Mouse (Mus musculus) megakaryocyte, embryonic 14.5 days (primary cell): ENCODE measurements around the gene Stat1. TPM values are rescaled to one million over a fixed set of nuclear protein-coding genes. Genes with fewer than 3 reads are reported as not detected.

ENCODE experiments used
- H3K27me3 ChIP-seq: replicated peaks from 2 replicates; pipeline ENCODE3; 2012; ENCODE audit warnings: inconsistent platforms
- H3K36me3 ChIP-seq: replicated peaks from 2 replicates; pipeline ENCODE3; 2012; ENCODE audit warnings: low read length, inconsistent platforms, mixed read lengths
- H3K4me1 ChIP-seq: 2 replicates; pipeline ENCODE4 v1.6.1; 2012; ENCODE audit warnings: inconsistent platforms
- H3K4me3 ChIP-seq: replicated peaks from 2 replicates; pipeline ENCODE3; 2012; ENCODE audit warnings: moderate library complexity, mild to moderate bottlenecking, inconsistent platforms
- H3K9me3 ChIP-seq: 2 replicates; pipeline ENCODE4 v1.6.1; 2012; ENCODE audit warnings: inconsistent platforms
- FLI1 ChIP-seq: IDR thresholded peaks from 2 replicates; pipeline ENCODE4 v1.6.1; 2012; ENCODE audit warnings: low read length, inconsistent platforms, mixed read lengths
- GATA1 ChIP-seq: IDR thresholded peaks from 3 replicates; pipeline ENCODE4 v1.6.1; 2012; ENCODE audit warnings: mixed read lengths, low read length, inconsistent platforms, borderline replicate concordance
- polyA plus RNA-seq: library from polyadenylated mRNA; stranded (reverse); fragments of >175 nt; gene quantifications from 2 replicates; pipeline ENCODE4 v1.2.3, GENCODE M21; 2012; ENCODE audit warnings: low replicate concordance; ENCODE audit not compliant: insufficient read depth

The Stat1 gene
- 2.7 and 10.3 TPM in 2 replicates for polyA plus RNA-seq

- H3K9me3 ChIP-seq = no peaks in the 10 kb centered on the region
- no peak for TF ChIP-seq FLI1
- TF ChIP-seq GATA1 = no peak
- peaks cover 55% of the 10 kb centered on the region for H3K4me1 ChIP-seq
- peak within 1 kb of the TSS; percentile 98 for H3K4me3 ChIP-seq
- H3K27me3 ChIP-seq = no peaks in the 10 kb centered on the region
- H3K36me3 ChIP-seq = peaks cover 35% of the 10 kb centered on the region
Measured at GRCm38 (mm10) chr1:52118860-52119591, at the start of gene Stat1. TSS of gene Stat1 (plus strand) at chr1:52119440.

DNA sequence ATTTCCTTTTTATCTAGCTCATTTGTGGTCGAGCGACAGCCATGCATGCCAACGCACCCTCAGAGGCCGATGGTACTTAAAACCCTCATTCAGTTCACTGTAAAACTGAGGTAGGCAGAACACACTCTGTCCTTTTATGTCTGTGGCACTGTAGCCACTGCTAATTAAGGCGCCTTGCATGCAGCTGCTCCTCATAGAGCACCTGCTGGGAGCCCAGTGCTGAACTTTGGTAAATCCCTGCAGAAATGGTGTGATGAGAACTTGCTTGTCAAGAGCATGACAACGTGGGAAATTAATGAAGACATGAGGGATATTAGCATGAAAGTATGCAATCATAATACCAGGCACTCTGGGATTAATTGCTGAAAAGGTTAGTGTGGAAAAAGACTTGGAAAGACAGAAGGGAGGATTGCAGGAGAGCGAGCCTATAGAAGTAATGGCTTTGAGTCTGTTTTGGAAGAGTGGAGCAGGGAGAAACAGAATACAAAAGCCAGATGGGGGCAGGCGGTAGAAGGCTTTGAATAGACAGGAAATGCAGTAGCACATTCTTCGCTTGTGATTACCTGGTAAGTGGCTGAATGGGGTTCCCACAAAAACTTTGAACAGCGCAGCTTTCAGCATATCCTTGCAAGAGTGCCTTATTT lies 39.4 kb upstream of the Stat1 start:
- Histone ChIP-seq H3K4me3 (no peak overlapping the region), H3K27me3 (no peaks in the 10 kb centered on the region), H3K4me1 (peaks cover 28% of the 10 kb centered on the region), H3K36me3 (peaks cover 66% of the 10 kb centered on the region), H3K9me3 (peaks cover 4% of the 10 kb centered on the region; the same call in 1 of the 2 replicates)
- no peak for TF ChIP-seq GATA1
- TF ChIP-seq FLI1 = no peak

DNA sequence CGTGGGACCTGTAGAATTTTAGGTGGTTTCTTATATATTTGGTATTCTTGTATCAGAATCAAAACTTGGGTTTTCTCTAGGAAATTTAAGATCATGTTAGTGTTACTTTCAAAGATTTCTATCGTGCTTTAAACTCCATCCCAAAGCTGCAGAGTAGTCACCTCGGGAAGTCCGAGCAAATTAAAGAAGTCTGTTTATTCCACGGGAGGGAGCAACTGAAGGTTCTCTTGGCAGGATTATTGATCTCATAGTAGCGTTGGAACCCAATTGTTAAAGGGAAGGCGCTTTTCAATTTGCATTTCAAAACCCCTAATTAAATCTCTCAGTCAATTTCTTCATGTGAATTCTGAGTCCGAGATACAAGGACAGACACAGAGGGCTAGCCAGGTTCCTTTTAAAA lies 38.9 kb upstream of the Stat1 start:
- peaks cover 26% of the 10 kb centered on the region for H3K4me1 ChIP-seq
- H3K4me3 ChIP-seq = no peak overlapping the region
- H3K36me3 ChIP-seq = peaks cover 69% of the 10 kb centered on the region
- TF ChIP-seq GATA1 (no peak), FLI1 (no peak)
- H3K9me3 ChIP-seq = peaks cover 4% of the 10 kb centered on the region; the same call in 1 of the 2 replicates
- H3K27me3 ChIP-seq = no peaks in the 10 kb centered on the region

GRCm38 (mm10) chr1:52086236-52086635 lies 33.0 kb upstream of the Stat1 start:
- H3K36me3 ChIP-seq = peaks cover 62% of the 10 kb centered on the region
- TF ChIP-seq FLI1 = no peak
- TF ChIP-seq GATA1 = no peak
- H3K27me3 ChIP-seq = no peaks in the 10 kb centered on the region
- H3K9me3 ChIP-seq = peaks cover 4% of the 10 kb centered on the region; the same call in 1 of the 2 replicates
- H3K4me3 ChIP-seq = no peak overlapping the region
- peaks cover 4% of the 10 kb centered on the region; the same call in 1 of the 2 replicates for H3K4me1 ChIP-seq

DNA sequence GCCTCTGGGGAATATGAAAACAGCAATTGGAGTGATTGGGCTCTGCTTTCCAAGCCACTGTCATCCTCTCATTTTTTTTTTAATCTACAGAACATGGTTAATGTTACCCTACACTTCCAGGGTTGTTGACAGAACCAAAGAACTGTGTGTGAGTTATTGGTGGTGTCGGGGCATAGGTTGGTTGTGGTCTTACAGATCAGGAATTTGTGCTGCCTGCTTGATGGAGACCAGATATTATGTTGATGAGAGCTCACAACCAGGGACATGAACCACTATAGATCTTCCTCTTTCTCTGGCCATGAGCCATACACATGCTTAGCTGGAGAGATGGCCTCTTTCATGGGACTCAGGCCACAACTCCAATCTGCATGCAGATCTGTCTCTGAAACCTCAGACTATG lies 32.1 kb upstream of the Stat1 start:
- peaks cover 58% of the 10 kb centered on the region for H3K36me3 ChIP-seq
- no peak for TF ChIP-seq GATA1
- no peak for TF ChIP-seq FLI1
- no peaks in the 10 kb centered on the region for H3K27me3 ChIP-seq
- H3K4me3 ChIP-seq = no peak overlapping the region
- H3K9me3 ChIP-seq = peaks cover 4% of the 10 kb centered on the region; the same call in 1 of the 2 replicates
- peaks cover 4% of the 10 kb centered on the region; the same call in 1 of the 2 replicates for H3K4me1 ChIP-seq

DNA sequence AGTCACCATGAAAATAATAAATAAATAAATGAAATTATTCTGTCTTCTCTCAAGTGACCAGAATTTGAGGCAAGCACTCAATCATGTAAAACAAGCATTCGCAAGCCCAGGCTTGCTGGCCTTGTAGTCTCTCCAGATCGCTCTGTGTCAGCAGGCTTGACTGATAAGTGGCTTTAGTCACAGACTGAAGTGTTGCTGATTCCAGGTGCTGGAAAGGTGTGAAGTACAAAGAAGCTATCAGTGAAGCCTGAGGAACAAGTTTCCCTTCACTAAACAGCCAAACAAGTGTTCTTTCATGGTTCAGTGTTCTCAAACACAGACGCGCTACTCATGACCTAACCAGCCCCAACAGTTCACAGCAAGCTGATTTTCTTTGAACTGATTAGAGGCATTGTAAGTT lies 30.6 kb upstream of the Stat1 start:
- peaks cover 58% of the 10 kb centered on the region for H3K36me3 ChIP-seq
- no peak overlapping the region for H3K4me3 ChIP-seq
- H3K27me3 ChIP-seq = no peaks in the 10 kb centered on the region
- H3K4me1 ChIP-seq = peaks cover 4% of the 10 kb centered on the region; the same call in 1 of the 2 replicates
- peaks cover 4% of the 10 kb centered on the region; the same call in 1 of the 2 replicates for H3K9me3 ChIP-seq
- TF ChIP-seq FLI1 (no peak), GATA1 (no peak)

DNA sequence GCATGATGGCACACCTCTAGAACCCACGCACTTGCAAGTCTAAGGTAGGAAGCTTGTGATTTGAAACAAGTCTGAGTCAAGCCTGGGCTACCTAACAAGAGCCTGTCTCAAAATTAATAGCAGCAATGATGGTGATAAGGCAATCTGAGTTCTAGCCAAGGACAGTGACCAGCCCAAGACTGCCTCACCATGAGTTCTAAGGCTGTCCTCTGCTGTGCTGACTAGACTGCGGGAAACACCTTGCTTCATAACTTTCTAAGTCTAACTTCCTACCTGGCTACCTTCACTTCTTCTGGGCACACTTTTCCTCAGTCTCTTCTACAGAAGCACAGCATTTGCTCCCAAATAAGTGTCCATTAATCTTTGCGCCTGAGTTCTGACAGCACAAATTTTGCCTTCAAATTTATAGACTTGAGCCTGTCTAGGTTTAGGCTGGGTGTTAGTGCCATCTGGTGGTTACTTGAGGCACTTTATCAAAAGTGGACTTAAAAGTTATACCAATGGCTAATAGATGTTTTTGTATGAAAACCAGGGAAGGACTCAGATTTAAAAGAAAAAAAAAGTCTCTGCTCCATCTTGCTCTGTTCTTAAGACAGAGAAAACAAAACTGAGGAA lies 20.5 kb upstream of the Stat1 start:
- Histone ChIP-seq H3K27me3 (no peaks in the 10 kb centered on the region), H3K4me1 (peaks cover 23% of the 10 kb centered on the region), H3K9me3 (no peaks in the 10 kb centered on the region), H3K36me3 (peaks cover 64% of the 10 kb centered on the region), H3K4me3 (no peak overlapping the region)
- TF ChIP-seq FLI1 (no peak), GATA1 (no peak)

- no peak overlapping the region for H3K4me3 ChIP-seq
- TF ChIP-seq FLI1 (no peak), GATA1 (no peak)
- peaks cover 82% of the 10 kb centered on the region for H3K36me3 ChIP-seq
- H3K27me3 ChIP-seq = no peaks in the 10 kb centered on the region
- H3K9me3 ChIP-seq = no peaks in the 10 kb centered on the region
- peaks cover 23% of the 10 kb centered on the region for H3K4me1 ChIP-seq
Measured at GRCm38 (mm10) chr1:52100496-52100895, 18.7 kb upstream of the Stat1 start.

- peaks cover 18% of the 10 kb centered on the region for H3K4me1 ChIP-seq
Measured at GRCm38 (mm10) chr1:52102795-52103194, 16.4 kb upstream of the Stat1 start.

More at GRCm38 (mm10) chr1:52102795-52103194, 16.4 kb upstream of the Stat1 start:
- TF ChIP-seq GATA1 (no peak), FLI1 (no peak)
- Histone ChIP-seq H3K9me3 (no peaks in the 10 kb centered on the region), H3K27me3 (no peaks in the 10 kb centered on the region), H3K4me3 (no peak overlapping the region), H3K36me3 (peaks cover 94% of the 10 kb centered on the region)
